Mouse (Mus musculus): Measurements from ENCODE around the gene Aff4.

DNA sequence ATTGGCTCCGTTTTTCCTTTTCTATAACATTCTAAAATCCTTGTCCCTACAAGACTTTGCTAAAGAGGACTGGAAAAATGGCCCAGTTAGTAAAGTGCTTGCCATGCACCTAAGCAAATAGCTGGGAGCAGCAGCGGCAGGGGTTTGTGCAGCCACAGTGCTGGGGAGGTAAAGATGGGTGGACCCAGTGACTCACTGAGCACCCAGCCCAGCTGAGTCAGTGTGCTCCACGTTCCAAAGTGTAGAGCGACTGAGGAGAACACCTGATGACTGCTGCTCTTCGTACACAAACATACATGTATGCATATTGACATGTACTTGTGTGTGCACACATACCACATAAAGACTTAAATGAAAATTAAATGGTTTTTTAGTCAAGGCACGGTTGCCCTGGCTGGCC, 19.5 kb upstream of the Aff4 start:
- TF ChIP-seq USF1 (IDR thresholded peaks at IDR 0.05; ENCODE audit: low read depth) (no peak), CTCF (IDR thresholded peaks at IDR 0.05; ENCODE audit: control insufficient read depth, insufficient read depth, insufficient read length) (no peak), MAX (IDR thresholded peaks at IDR 0.05) (no peak), MYOD1 (IDR thresholded peaks at IDR 0.05; ENCODE audit: control insufficient read depth, insufficient read length, low read depth) (no peak), MYOG (IDR thresholded peaks at IDR 0.05; ENCODE audit: control insufficient read depth, extremely low read depth, insufficient read length) (no peak), FOSL1 (IDR thresholded peaks at IDR 0.05; ENCODE audit: insufficient read depth, low read length, poor library complexity, severe bottlenecking) (no peak), CEBPB (IDR thresholded peaks at IDR 0.05; ENCODE audit: low read depth) (no peak)

Measured in C2C12 (cell line).